Mouse (Mus musculus): ENCODE measurements around the gene Mob3a. TPM values are rescaled to one million over a fixed set of nuclear protein-coding genes. Genes with fewer than 3 reads are reported as not detected.

Gene Mob3a
- polyA plus RNA-seq, 1 experiment from 2014 or later, result 52.7 TPM

DNA sequence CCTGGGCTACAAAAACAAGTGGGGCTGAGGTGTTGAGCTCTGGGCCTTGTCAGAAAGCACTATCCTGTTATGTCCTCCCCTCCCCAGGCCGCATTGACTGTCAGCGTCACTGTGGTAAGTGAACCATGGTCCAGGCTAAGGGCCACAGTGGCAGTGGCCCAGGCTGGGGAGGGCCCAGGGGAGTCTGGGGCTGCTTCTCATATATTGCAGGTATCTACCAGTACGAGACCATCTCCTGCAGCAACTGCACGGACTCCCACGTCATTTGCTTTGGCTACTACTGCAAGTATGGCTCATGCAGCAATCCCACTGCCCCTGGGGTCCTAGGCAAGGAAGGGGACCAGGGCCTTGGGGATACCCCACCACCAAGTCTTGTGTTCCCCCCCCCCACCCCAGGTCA is 1.9 kb upstream of the Mob3a start:
- peaks cover 17% of the 10 kb centered on the region for H3K36me3 ChIP-seq (ENCODE audit: control insufficient read depth, insufficient read depth, low read length)
- H3K9ac ChIP-seq (ENCODE audit: low read length), result peak overlapping the region; percentile 6; the same call in 1 of the 2 replicates
- no peaks in the 10 kb centered on the region for H3K27me3 ChIP-seq (ENCODE audit: control insufficient read depth, insufficient read depth, low read length)
- H3K4me1 ChIP-seq (ENCODE audit: control insufficient read depth, insufficient read depth, low read length), result peaks cover 16% of the 10 kb centered on the region
- 92% methylated on average over 5 of the region's 5 CpGs for WGBS
- no peaks in the 10 kb centered on the region for H3K9me3 ChIP-seq (ENCODE audit: control insufficient read depth, low read length)
- H3K4me3 ChIP-seq (ENCODE audit: low read depth, low read length), result no peak overlapping the region
- ATAC-seq (ENCODE audit: low FRiP score), result no peak
- peak overlapping the region; percentile 77 for H3K4me2 ChIP-seq
- DNase-seq (ENCODE audit: low spot score, missing footprints), result no peak
- H3K27ac ChIP-seq (ENCODE audit: low read depth, low read length), result no peak overlapping the region

DNA sequence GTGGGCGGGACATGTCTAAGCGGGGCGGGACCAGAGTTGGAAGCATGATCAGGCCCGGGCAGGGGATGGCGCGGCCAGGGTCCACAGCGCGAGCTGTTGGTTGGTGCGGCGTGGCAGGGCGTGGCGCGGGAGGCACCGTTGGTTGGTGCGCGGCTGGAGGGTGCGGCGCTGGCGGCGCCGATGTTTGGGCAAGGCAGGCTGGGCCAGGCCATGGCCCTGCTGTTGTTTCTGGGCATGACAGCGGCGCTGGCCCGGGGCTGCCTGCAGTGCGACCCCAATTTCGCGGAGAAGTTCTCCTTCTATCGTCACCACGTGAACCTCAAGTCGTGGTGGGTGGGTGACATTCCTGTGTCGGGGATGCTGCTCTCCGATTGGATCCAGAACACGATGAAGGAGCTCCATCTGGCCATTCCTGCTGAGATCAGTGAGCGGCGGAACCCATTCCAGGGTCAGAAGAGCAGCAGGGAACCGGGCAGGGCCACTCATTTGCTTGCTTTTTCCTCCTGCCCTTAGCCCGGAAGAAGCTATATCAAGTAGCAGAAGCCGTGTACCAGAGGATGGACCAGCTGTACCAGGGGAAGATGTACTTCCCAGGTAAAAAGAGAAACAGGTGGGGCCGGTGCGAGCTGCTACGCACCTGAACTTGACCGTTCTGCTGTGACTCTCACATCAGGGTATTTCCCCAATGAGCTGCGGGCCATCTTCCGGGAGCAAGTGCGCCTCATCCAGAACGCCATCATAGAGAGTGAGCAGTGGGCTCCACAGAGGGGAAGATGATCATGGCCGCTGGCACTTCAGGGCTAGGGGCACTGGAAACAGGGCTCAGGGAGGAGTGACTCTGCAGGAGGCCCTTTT is 986 bp upstream of the Mob3a start:
- Histone ChIP-seq H3K27ac (ENCODE audit: low read depth, low read length) (peak overlapping the region; percentile 74; the same call in 1 of the 2 replicates), H3K4me2 (peak overlapping the region; percentile 77), H3K4me3 (ENCODE audit: low read depth, low read length) (peak overlapping the region; percentile 63), H3K27me3 (ENCODE audit: control insufficient read depth, insufficient read depth, low read length) (no peaks in the 10 kb centered on the region), H3K9ac (ENCODE audit: low read length) (peak overlapping the region; percentile 51), H3K36me3 (ENCODE audit: control insufficient read depth, insufficient read depth, low read length) (peaks cover 9% of the 10 kb centered on the region), H3K4me1 (ENCODE audit: control insufficient read depth, insufficient read depth, low read length) (peaks cover 16% of the 10 kb centered on the region), H3K9me3 (ENCODE audit: control insufficient read depth, low read length) (no peaks in the 10 kb centered on the region)
- DNase-seq (ENCODE audit: low spot score, missing footprints) (peak; percentile 97), ATAC-seq (ENCODE audit: low FRiP score) (peak; percentile 86)
- WGBS, result 3% methylated on average over 47 of the region's 47 CpGs

DNA sequence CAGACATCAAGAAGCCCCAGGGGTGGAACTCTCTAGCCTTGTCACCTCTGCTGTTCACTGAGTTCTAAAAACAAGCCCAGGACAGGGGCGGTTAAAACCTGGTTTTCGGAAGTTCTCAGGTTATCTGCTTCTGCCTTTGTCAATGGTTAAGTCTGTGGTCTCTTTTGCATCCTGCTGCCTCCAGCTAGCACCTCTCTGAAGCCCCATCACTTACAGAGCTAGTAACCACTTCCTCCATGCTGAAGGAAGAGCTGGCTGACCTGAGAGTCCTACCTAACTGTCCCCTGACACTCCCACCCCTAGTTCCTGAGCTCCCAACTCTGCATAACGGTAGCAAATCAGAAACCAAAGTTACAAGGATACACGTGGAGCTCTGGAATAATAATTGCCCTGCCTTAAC is 1.0 kb downstream of the Mob3a start:
- Histone ChIP-seq H3K4me2 (peak overlapping the region; percentile 77; the same call in 1 of the 2 replicates), H3K4me1 (ENCODE audit: control insufficient read depth, insufficient read depth, low read length) (peaks cover 16% of the 10 kb centered on the region), H3K27me3 (ENCODE audit: control insufficient read depth, insufficient read depth, low read length) (no peaks in the 10 kb centered on the region), H3K9me3 (ENCODE audit: control insufficient read depth, low read length) (no peaks in the 10 kb centered on the region), H3K27ac (ENCODE audit: low read depth, low read length) (no peak overlapping the region), H3K9ac (ENCODE audit: low read length) (peak overlapping the region; percentile 80), H3K36me3 (ENCODE audit: control insufficient read depth, insufficient read depth, low read length) (no peaks in the 10 kb centered on the region), H3K4me3 (ENCODE audit: low read depth, low read length) (peak overlapping the region; percentile 63)
- ATAC-seq (ENCODE audit: low FRiP score) (no peak), DNase-seq (ENCODE audit: low spot score, missing footprints) (no peak)
- 50% methylated on average over 4 of the region's 4 CpGs for WGBS

DNA sequence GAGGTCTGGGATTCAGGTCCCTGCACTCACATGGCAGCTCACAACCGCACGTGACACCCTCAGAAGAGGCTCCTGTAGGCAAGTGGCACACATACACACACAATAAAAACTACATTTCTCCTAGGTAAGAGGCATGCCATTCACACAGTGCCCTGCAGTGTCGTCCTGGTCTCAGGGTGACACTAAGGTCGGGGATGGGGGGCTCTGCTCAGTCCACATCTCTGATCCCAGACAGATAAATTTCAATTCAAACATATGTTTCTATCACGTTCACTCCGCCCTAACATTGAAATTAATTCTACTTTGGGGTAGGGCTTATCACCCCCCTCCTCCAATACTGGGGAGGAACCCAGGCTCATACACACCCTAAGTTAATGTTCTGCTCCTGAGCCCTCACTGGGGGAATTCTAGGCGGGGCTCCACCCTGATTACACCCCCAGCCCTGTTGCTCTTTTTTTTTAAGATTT is 1.7 kb downstream of the Mob3a start:
- peaks cover 16% of the 10 kb centered on the region for H3K4me1 ChIP-seq (ENCODE audit: control insufficient read depth, insufficient read depth, low read length)
- ATAC-seq (ENCODE audit: low FRiP score) (no peak), DNase-seq (ENCODE audit: low spot score, missing footprints) (no peak)
- H3K4me3 ChIP-seq (ENCODE audit: low read depth, low read length), result no peak overlapping the region
- H3K27ac ChIP-seq (ENCODE audit: low read depth, low read length), result no peak overlapping the region
- no peaks in the 10 kb centered on the region for H3K9me3 ChIP-seq (ENCODE audit: control insufficient read depth, low read length)
- no peak overlapping the region for H3K9ac ChIP-seq (ENCODE audit: low read length)
- no peaks in the 10 kb centered on the region for H3K27me3 ChIP-seq (ENCODE audit: control insufficient read depth, insufficient read depth, low read length)
- 87% methylated on average over 7 of the region's 7 CpGs for WGBS
- H3K4me2 ChIP-seq, result no peak overlapping the region
- H3K36me3 ChIP-seq (ENCODE audit: control insufficient read depth, insufficient read depth, low read length), result no peaks in the 10 kb centered on the region

DNA sequence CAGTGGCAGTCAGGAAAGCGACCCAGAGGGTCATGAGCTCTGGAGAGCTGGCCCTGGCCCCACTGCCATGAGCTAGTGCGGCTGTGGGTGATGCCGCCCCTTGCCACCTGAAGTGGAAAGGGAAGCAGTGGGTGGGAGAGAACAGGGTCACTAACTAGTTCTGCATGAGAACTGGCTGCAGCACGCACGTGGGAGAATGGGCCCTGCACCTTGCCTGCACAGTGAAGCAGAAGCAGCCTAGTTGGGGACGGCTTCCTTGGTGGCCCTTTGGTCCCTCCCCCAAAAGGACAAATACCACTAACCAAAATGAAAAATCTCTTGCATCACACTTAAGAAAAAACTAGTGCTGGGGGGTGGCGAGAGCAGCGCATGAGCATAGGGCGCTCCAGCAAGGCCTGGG is 3.2 kb downstream of the Mob3a start:
- WGBS, result 93% methylated on average over 9 of the region's 9 CpGs
- H3K4me1 ChIP-seq (ENCODE audit: control insufficient read depth, insufficient read depth, low read length), result peaks cover 16% of the 10 kb centered on the region
- DNase-seq (ENCODE audit: low spot score, missing footprints) (no peak), ATAC-seq (ENCODE audit: low FRiP score) (no peak)
- H3K9ac ChIP-seq (ENCODE audit: low read length), result no peak overlapping the region
- no peak overlapping the region for H3K4me2 ChIP-seq
- no peaks in the 10 kb centered on the region for H3K27me3 ChIP-seq (ENCODE audit: control insufficient read depth, insufficient read depth, low read length)
- H3K9me3 ChIP-seq (ENCODE audit: control insufficient read depth, low read length), result no peaks in the 10 kb centered on the region
- H3K27ac ChIP-seq (ENCODE audit: low read depth, low read length), result no peak overlapping the region
- no peak overlapping the region for H3K4me3 ChIP-seq (ENCODE audit: low read depth, low read length)
- no peaks in the 10 kb centered on the region for H3K36me3 ChIP-seq (ENCODE audit: control insufficient read depth, insufficient read depth, low read length)

DNA sequence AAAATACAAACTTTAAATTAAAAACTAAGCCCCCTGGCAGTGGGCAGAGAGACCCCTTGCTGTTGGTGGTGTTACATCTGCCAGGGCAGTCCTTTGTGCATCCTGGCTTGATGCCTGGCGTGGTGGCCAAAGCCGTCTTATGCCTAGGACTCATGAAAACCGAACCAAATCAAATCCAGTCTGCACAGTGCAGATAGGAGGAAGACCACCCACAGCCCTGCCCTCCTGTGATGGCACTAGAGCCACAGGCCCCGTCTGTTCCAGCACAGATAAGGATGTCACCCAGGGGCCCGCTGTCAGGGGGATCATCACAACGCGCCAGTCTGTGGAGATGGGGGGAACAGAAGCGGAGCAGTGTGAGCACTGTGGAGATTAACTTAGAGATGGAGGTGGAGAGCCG is 4.0 kb downstream of the Mob3a start:
- Histone ChIP-seq H3K27me3 (ENCODE audit: control insufficient read depth, insufficient read depth, low read length) (no peaks in the 10 kb centered on the region), H3K36me3 (ENCODE audit: control insufficient read depth, insufficient read depth, low read length) (no peaks in the 10 kb centered on the region), H3K9me3 (ENCODE audit: control insufficient read depth, low read length) (no peaks in the 10 kb centered on the region), H3K4me3 (ENCODE audit: low read depth, low read length) (no peak overlapping the region), H3K4me2 (no peak overlapping the region), H3K9ac (ENCODE audit: low read length) (no peak overlapping the region), H3K27ac (ENCODE audit: low read depth, low read length) (no peak overlapping the region), H3K4me1 (ENCODE audit: control insufficient read depth, insufficient read depth, low read length) (peaks cover 8% of the 10 kb centered on the region)
- WGBS, result 80% methylated on average over 9 of the region's 9 CpGs
- DNase-seq (ENCODE audit: low spot score, missing footprints) (no peak), ATAC-seq (ENCODE audit: low FRiP score) (no peak)

DNA sequence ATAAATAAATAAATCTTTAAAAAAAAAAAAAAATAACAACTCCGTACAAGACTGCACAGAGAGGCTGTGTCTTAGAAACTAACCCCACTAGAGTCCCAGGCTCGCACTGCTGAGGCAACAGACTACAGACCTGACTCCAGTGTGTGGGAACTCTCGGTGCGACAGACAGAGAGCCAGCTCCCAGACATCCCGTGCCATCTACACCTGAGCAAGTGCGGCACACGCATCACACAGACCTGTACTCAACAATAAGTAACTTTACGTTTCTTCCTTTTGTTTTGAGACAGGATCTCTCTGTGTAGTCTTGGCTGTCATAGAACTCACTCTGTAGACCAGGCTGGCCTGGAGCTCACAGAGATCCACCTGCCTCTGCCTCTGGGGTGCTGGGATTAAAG is 4.4 kb downstream of the Mob3a start:
- H3K36me3 ChIP-seq (ENCODE audit: control insufficient read depth, insufficient read depth, low read length), result no peaks in the 10 kb centered on the region
- no peak overlapping the region for H3K27ac ChIP-seq (ENCODE audit: low read depth, low read length)
- 92% methylated on average over 8 of the region's 8 CpGs for WGBS
- H3K4me3 ChIP-seq (ENCODE audit: low read depth, low read length), result no peak overlapping the region
- H3K9ac ChIP-seq (ENCODE audit: low read length), result no peak overlapping the region
- peaks cover 5% of the 10 kb centered on the region; the same call in 1 of the 2 replicates for H3K4me1 ChIP-seq (ENCODE audit: control insufficient read depth, insufficient read depth, low read length)
- DNase-seq (ENCODE audit: low spot score, missing footprints), result no peak
- no peak for ATAC-seq (ENCODE audit: low FRiP score)
- no peak overlapping the region for H3K4me2 ChIP-seq
- no peaks in the 10 kb centered on the region for H3K9me3 ChIP-seq (ENCODE audit: control insufficient read depth, low read length)
- no peaks in the 10 kb centered on the region for H3K27me3 ChIP-seq (ENCODE audit: control insufficient read depth, insufficient read depth, low read length)

DNA sequence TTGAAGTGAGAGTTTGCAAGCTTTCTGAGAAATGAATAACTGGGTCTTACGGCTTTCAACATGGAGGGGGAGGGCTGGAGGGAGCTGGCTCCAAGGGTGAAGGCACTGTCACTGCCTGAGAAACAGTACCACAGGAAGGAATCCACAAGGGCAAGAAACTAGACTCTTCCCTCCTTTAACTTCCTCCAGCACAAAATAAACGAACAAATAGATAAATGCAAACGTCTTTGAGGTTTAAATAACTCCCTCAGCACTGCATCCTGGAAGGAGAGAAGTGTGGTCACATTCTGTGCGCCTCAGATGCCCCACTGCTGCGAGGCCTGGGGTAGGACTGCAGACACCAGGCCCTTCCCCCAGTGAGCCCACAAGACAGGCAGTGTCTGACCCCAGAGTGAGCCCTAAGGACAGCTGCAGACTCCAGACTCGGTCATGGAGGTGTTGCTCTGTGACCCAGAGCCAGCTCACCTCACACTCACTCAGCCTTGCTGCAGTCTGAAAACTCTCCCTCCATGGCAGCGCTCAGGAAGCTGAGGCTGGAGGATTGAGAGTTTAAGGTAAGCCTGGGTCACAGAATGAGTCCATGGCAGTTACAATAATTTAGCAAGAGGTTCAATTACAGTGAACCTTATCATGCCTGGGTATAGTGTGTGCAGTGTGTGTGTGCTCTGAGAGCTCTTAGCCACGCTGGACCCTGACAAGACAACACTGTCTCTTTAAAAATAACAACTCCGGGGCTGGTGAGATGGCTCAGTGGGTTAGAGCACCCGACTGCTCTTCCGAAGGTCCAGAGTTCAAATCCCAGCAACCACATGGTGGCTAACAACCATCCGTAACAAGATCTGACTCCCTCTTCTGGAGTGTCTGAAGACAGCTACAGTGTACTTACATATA is 5.0 kb downstream of the Mob3a start:
- Histone ChIP-seq H3K4me1 (ENCODE audit: control insufficient read depth, insufficient read depth, low read length) (peaks cover 5% of the 10 kb centered on the region; the same call in 1 of the 2 replicates), H3K9me3 (ENCODE audit: control insufficient read depth, low read length) (no peaks in the 10 kb centered on the region), H3K4me2 (no peak overlapping the region), H3K9ac (ENCODE audit: low read length) (no peak overlapping the region), H3K36me3 (ENCODE audit: control insufficient read depth, insufficient read depth, low read length) (no peaks in the 10 kb centered on the region), H3K27me3 (ENCODE audit: control insufficient read depth, insufficient read depth, low read length) (no peaks in the 10 kb centered on the region), H3K4me3 (ENCODE audit: low read depth, low read length) (no peak overlapping the region), H3K27ac (ENCODE audit: low read depth, low read length) (no peak overlapping the region)
- ATAC-seq (ENCODE audit: low FRiP score) (no peak), DNase-seq (ENCODE audit: low spot score, missing footprints) (no peak)
- WGBS, result 82% methylated on average over 11 of the region's 12 CpGs

Data from midbrain, embryonic 11.5 days (tissue).